Mouse (Mus musculus): ENCODE measurements around the gene Ndst4. TPM values are rescaled to one million over a fixed set of nuclear protein-coding genes. Genes with fewer than 3 reads are reported as not detected.

Gene Ndst4
- polyA plus RNA-seq, 1 experiment from 2014 or later: 0.06 TPM

GRCm38 (mm10) chr3:125760711-125761110, 356.8 kb downstream of the Ndst4 start:
- H3K36me3 ChIP-seq (ENCODE audit: insufficient read depth, low read length): no peaks in the 10 kb centered on the region

More at GRCm38 (mm10) chr3:125760711-125761110, 356.8 kb downstream of the Ndst4 start:
- H3K27ac ChIP-seq (ENCODE audit: low read length): no peak overlapping the region
- H3K9ac ChIP-seq (replicated peaks; ENCODE audit: low read depth): no peak overlapping the region
- no peaks in the 10 kb centered on the region for H3K9me3 ChIP-seq (ENCODE audit: low read length)
- H3K4me2 ChIP-seq (replicated peaks; ENCODE audit: low read depth, low read length): no peak overlapping the region
- H3K4me3 ChIP-seq (ENCODE audit: low read depth, low read length): no peak overlapping the region
- ATAC-seq: no peak
- no peaks in the 10 kb centered on the region for H3K27me3 ChIP-seq (replicated peaks; ENCODE audit: insufficient read depth, low read length)
- DNase-seq (ENCODE audit: low spot score): no peak
- H3K4me1 ChIP-seq (ENCODE audit: insufficient read depth, low read depth, low read length): no peaks in the 10 kb centered on the region
- TF ChIP-seq EP300 (IDR thresholded peaks at IDR 0.05): no peak
- no peak for TF ChIP-seq CTCF (IDR thresholded peaks at IDR 0.05)

Data from lung, postnatal 0 days (tissue).